Mouse (Mus musculus) kidney, embryonic 15.5 days (tissue): ENCODE measurements around the gene Slc6a19. TPM values are rescaled to one million over a fixed set of nuclear protein-coding genes. Genes with fewer than 3 reads are reported as not detected.
A peak's percentile ranks its signal among the peaks of the same experiment; 100 is the strongest.

ENCODE experiments used
- ATAC-seq: fragments of 200-750 bp; cut with Nextera tagmentation; replicated peaks from 2 replicates; pipeline ENCODE4 v1.8.0; 2017; ENCODE audit warnings: moderate TSS enrichment; ENCODE audit not compliant: low FRiP score
- H3K27ac ChIP-seq: fragments of 300-500 bp; sonication (generic); 2 replicates; pipeline ENCODE4 v1.5.1; 2015; ENCODE audit warnings: mild to moderate bottlenecking, inconsistent platforms
- H3K27me3 ChIP-seq: fragments of 300-500 bp; sonication (generic); 2 replicates; pipeline ENCODE4 v1.6.1; 2015; ENCODE audit warnings: inconsistent platforms
- H3K36me3 ChIP-seq: fragments of 300-500 bp; sonication (generic); 2 replicates; pipeline ENCODE4 v1.6.1; 2015; ENCODE audit warnings: inconsistent platforms
- H3K4me1 ChIP-seq: fragments of 300-500 bp; sonication (generic); 2 replicates; pipeline ENCODE4 v1.6.1; 2015; ENCODE audit warnings: inconsistent platforms
- H3K4me2 ChIP-seq: fragments of 300-500 bp; sonication (generic); 2 replicates; pipeline ENCODE4 v1.6.1; 2015; ENCODE audit warnings: moderate library complexity, mild to moderate bottlenecking, inconsistent platforms
- H3K4me3 ChIP-seq: fragments of 300-500 bp; sonication (generic); replicated peaks from 2 replicates; pipeline ENCODE4 v1.5.1; 2015; ENCODE audit warnings: mild to moderate bottlenecking, inconsistent platforms
- H3K9ac ChIP-seq: fragments of 300-500 bp; sonication (generic); 2 replicates; pipeline ENCODE4 v1.6.1; 2015; ENCODE audit warnings: mild to moderate bottlenecking, inconsistent platforms
- H3K9me3 ChIP-seq: fragments of 300-500 bp; sonication (generic); replicated peaks from 2 replicates; pipeline ENCODE4 v1.6.1; 2016; ENCODE audit warnings: inconsistent platforms
- WGBS: fragments of 180-500 bp; shearing (Covaris S2); methylation state at CpG from one replicate; pipeline ENCODE4 v1.1.7; 2015; ENCODE audit warnings: mixed read lengths; 5-methylcytosine and 5-hydroxymethylcytosine counted together
- polyA plus RNA-seq: library from polyadenylated mRNA; unstranded; fragments of >200 nt; fragmentation: Nextera tagmentation; extraction: Ambion mirVana; gene quantifications from 2 replicates; pipeline ENCODE4 v1.2.1, GENCODE M21; 2015

Gene Slc6a19
- polyA plus RNA-seq, 1 experiment from 2014 or later = 0.78 TPM

- H3K4me3 ChIP-seq = peak within 1 kb of the TSS; percentile 40
- H3K27ac ChIP-seq = no peak within 1 kb of the TSS
- WGBS = 5% methylated on average over 47 of the region's 48 CpGs
- no peaks in the 10 kb centered on the region for H3K36me3 ChIP-seq
- peak; percentile 66 for ATAC-seq
- H3K9ac ChIP-seq = peak within 1 kb of the TSS; percentile 25; the same call in 1 of the 2 replicates
- peaks cover 12% of the 10 kb centered on the region for H3K4me1 ChIP-seq
- H3K27me3 ChIP-seq = peaks cover 17% of the 10 kb centered on the region
- H3K4me2 ChIP-seq = peak within 1 kb of the TSS; percentile 74
- no peaks in the 10 kb centered on the region for H3K9me3 ChIP-seq
Observed at GRCm38 (mm10) chr13:73732742-73733700, 28.4 kb upstream of the Slc6a19 start, which contains the start of gene Slc12a7. Slc12a7 (plus strand) TSS chr13:73733094.

- peak overlapping the region; percentile 40 for H3K4me3 ChIP-seq
- no peak overlapping the region for H3K27ac ChIP-seq
- WGBS = 69% methylated on average over 7 of the region's 7 CpGs
- H3K9ac ChIP-seq = no peak overlapping the region
- H3K4me1 ChIP-seq = peaks cover 12% of the 10 kb centered on the region
- peak overlapping the region; percentile 74 for H3K4me2 ChIP-seq
- no peaks in the 10 kb centered on the region for H3K9me3 ChIP-seq
- H3K27me3 ChIP-seq = peaks cover 17% of the 10 kb centered on the region
- ATAC-seq = 0 out of 2 replicates have a peak, but pooled peaks have one; percentile 11
- no peaks in the 10 kb centered on the region for H3K36me3 ChIP-seq
Observed at GRCm38 (mm10) chr13:73732235-73732634, 27.6 kb upstream of the Slc6a19 start.

DNA sequence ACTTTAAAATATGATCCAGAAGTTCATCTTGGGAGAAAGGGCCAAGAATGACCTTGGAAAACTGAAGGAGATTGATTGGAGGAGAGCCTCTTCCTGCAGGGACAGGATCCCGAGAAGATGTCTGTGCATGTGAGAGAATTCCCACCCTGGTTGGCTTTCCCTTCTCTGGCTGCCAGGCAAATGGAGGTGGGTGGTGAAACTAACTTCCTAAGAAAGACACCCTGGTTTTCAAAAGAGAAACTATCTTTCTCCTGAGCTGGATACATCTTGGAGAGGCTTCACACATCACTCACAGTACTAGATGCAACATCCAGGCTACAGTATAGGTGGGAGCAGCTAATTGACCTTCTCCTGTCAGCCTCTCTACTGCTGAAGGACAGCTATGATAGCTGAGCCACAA is 26.2 kb upstream of the Slc6a19 start:
- Histone ChIP-seq H3K36me3 (no peaks in the 10 kb centered on the region), H3K4me1 (peaks cover 12% of the 10 kb centered on the region), H3K9me3 (no peaks in the 10 kb centered on the region), H3K9ac (no peak overlapping the region), H3K27me3 (peaks cover 17% of the 10 kb centered on the region), H3K27ac (no peak overlapping the region), H3K4me3 (no peak overlapping the region), H3K4me2 (no peak overlapping the region)
- WGBS = 56% methylated on average over 1 of the region's 1 CpGs
- no peak for ATAC-seq

GRCm38 (mm10) chr13:73728633-73729032 is 24.0 kb upstream of the Slc6a19 start:
- H3K4me3 ChIP-seq = no peak overlapping the region
- H3K27me3 ChIP-seq = peaks cover 12% of the 10 kb centered on the region
- H3K4me2 ChIP-seq = no peak overlapping the region
- H3K27ac ChIP-seq = no peak overlapping the region
- no peak for ATAC-seq
- H3K9me3 ChIP-seq = no peaks in the 10 kb centered on the region
- H3K36me3 ChIP-seq = no peaks in the 10 kb centered on the region
- no peak overlapping the region for H3K9ac ChIP-seq
- peaks cover 12% of the 10 kb centered on the region for H3K4me1 ChIP-seq

DNA sequence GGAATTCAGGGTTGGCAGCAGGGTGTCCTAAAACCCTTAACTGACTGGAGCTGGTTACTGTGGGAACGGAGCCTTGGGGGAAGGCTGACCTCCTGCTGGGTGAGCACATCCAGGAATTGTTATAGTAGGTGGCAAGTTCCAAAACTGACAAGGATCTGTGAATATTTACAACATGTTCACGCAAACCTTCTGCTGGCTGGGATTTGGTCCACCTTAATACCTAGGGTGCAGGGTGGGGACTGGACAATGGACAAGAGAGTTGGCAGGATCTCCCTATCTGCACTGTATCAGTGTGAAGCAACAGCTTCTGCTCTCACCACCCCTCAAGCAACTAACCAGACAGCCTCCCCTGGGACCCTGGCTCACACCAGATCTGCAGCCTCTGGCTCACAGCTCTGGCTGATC is 23.0 kb upstream of the Slc6a19 start:
- Histone ChIP-seq H3K4me2 (no peak overlapping the region), H3K9ac (no peak overlapping the region), H3K9me3 (no peaks in the 10 kb centered on the region), H3K36me3 (no peaks in the 10 kb centered on the region), H3K27ac (peak overlapping the region; percentile 28; the same call in 1 of the 2 replicates), H3K27me3 (peaks cover 8% of the 10 kb centered on the region; the same call in 1 of the 2 replicates), H3K4me3 (no peak overlapping the region), H3K4me1 (peaks cover 8% of the 10 kb centered on the region)
- 28% methylated on average over 2 of the region's 2 CpGs for WGBS
- ATAC-seq = no peak

DNA sequence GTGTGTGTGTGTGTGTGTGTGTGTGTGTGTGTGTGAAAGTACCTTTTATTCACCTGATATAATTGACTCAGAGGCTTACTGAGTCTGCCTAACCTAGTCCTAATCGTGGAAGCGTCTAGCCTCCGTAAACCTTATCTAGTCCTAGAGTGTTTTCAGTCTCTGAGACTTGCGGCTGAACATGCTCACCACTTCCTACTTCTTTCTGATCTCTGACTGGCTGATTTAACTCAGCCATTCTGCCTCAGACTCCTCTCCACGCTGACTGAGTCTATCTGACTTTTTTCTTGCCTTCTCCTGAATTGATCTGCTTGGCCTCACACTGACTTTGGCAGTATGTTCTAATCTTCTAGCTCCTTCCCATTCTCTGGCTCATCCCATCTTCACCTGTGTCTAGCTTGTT is 20.6 kb upstream of the Slc6a19 start:
- 89% methylated on average over 5 of the region's 5 CpGs for WGBS
- no peak for ATAC-seq
- H3K4me1 ChIP-seq = 0 out of 2 replicates have a peak, but pooled peaks cover 2% of the 10 kb centered on the region

GRCm38 (mm10) chr13:73723081-73723668 is 18.5 kb upstream of the Slc6a19 start:
- 0 out of 2 replicates have a peak, but pooled peaks cover 2% of the 10 kb centered on the region for H3K4me1 ChIP-seq
- H3K27me3 ChIP-seq = peaks cover 7% of the 10 kb centered on the region; the same call in 1 of the 2 replicates
- no peak overlapping the region for H3K27ac ChIP-seq
- H3K9ac ChIP-seq = no peak overlapping the region
- H3K36me3 ChIP-seq = no peaks in the 10 kb centered on the region
- no peak overlapping the region for H3K4me3 ChIP-seq
- no peak overlapping the region for H3K4me2 ChIP-seq
- 25% methylated on average over 8 of the region's 8 CpGs for WGBS
- ATAC-seq = peak; percentile 69; the same call in 1 of the 2 replicates
- no peaks in the 10 kb centered on the region for H3K9me3 ChIP-seq

More for the DNA sequence above, 20.6 kb upstream of the Slc6a19 start:
- peaks cover 7% of the 10 kb centered on the region; the same call in 1 of the 2 replicates for H3K27me3 ChIP-seq
- no peak overlapping the region for H3K27ac ChIP-seq
- no peak overlapping the region for H3K9ac ChIP-seq
- H3K36me3 ChIP-seq = no peaks in the 10 kb centered on the region
- H3K4me2 ChIP-seq = no peak overlapping the region
- H3K4me3 ChIP-seq = no peak overlapping the region
- no peaks in the 10 kb centered on the region for H3K9me3 ChIP-seq

DNA sequence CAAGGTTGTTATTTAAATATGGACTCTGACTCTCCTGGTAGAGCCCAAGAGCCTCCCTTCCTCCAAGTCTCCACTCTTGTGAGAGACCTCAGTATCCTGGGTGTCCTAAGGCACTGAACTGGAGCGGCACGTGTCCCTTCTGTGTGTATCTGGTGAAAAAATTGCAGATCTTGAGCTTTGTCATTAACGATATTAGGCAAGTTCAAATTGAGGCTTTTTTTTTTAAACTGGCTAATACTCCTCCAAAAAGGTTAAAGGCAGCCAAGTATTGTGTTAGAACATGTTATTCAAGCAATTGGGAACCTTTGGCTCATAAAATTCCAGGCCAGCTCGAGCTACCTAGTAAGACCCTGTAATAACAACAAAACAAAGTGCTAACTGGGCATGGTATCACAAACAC is 15.6 kb upstream of the Slc6a19 start:
- no peak overlapping the region for H3K9ac ChIP-seq
- H3K4me3 ChIP-seq = no peak overlapping the region
- 80% methylated on average over 4 of the region's 4 CpGs for WGBS
- no peak for ATAC-seq
- H3K27ac ChIP-seq = no peak overlapping the region
- H3K27me3 ChIP-seq = peaks cover 7% of the 10 kb centered on the region; the same call in 1 of the 2 replicates
- H3K4me2 ChIP-seq = no peak overlapping the region
- no peaks in the 10 kb centered on the region for H3K9me3 ChIP-seq
- H3K36me3 ChIP-seq = no peaks in the 10 kb centered on the region
- 0 out of 2 replicates have a peak, but pooled peaks cover 2% of the 10 kb centered on the region for H3K4me1 ChIP-seq

DNA sequence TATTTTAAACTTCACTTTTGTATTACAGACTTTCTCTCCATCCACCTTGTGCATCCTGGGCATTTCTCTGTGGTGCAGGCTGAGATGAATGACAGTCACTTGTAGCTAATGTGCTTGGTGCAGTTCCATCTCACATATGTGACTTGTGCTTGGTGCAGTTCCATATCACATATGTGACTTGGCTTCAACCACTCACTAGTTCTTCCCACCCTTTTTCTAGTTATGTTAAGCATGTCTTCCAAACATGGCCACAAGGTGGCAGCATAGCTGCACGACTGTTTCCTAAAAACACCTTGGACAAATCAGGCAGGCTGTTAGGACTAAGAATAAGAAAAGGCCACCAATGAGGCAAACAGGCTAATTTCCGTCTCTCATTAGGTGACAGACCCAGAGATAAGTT is 13.6 kb upstream of the Slc6a19 start:
- 0 out of 2 replicates have a peak, but pooled peaks have one; percentile 25 for ATAC-seq
- peaks cover 7% of the 10 kb centered on the region; the same call in 1 of the 2 replicates for H3K27me3 ChIP-seq
- no peaks in the 10 kb centered on the region for H3K9me3 ChIP-seq
- H3K4me2 ChIP-seq = no peak overlapping the region
- no peak overlapping the region for H3K9ac ChIP-seq
- H3K4me3 ChIP-seq = no peak overlapping the region
- H3K36me3 ChIP-seq = no peaks in the 10 kb centered on the region
- 0 out of 2 replicates have a peak, but pooled peaks cover 2% of the 10 kb centered on the region for H3K4me1 ChIP-seq
- H3K27ac ChIP-seq = no peak overlapping the region
- 4% methylated on average over 2 of the region's 2 CpGs for WGBS

DNA sequence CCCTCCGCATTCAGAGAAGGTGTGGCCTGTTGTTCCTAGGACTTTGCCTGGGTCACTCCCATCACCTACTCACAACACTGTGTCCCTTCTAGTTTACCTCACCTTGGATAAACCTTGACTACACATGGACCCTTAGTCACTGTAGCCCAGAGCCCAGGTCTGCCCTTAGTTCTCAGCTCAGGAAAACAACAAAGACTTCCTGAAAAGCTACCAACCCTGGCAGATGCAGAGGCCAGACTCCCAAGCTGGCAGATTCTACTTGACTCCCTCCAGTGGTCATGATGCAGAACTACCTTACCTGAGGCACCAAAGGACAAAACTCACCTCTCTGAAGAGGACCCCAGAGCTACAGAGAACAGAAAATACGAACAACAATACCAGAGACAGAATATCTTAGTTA is 9.4 kb upstream of the Slc6a19 start:
- peaks cover 11% of the 10 kb centered on the region; the same call in 1 of the 2 replicates for H3K4me1 ChIP-seq
- H3K9me3 ChIP-seq = no peaks in the 10 kb centered on the region
- no peak overlapping the region for H3K4me3 ChIP-seq
- no peak for ATAC-seq
- WGBS = 68% methylated on average over 2 of the region's 2 CpGs
- H3K27ac ChIP-seq = no peak overlapping the region
- H3K36me3 ChIP-seq = no peaks in the 10 kb centered on the region
- no peaks in the 10 kb centered on the region for H3K27me3 ChIP-seq
- H3K9ac ChIP-seq = no peak overlapping the region
- H3K4me2 ChIP-seq = no peak overlapping the region

GRCm38 (mm10) chr13:73713204-73713603 is 8.5 kb upstream of the Slc6a19 start:
- Histone ChIP-seq H3K4me1 (peaks cover 11% of the 10 kb centered on the region; the same call in 1 of the 2 replicates), H3K27me3 (no peaks in the 10 kb centered on the region), H3K9ac (no peak overlapping the region), H3K9me3 (no peaks in the 10 kb centered on the region), H3K36me3 (no peaks in the 10 kb centered on the region), H3K27ac (no peak overlapping the region), H3K4me2 (no peak overlapping the region), H3K4me3 (no peak overlapping the region)
- 85% methylated on average over 4 of the region's 4 CpGs for WGBS
- no peak for ATAC-seq

GRCm38 (mm10) chr13:73712228-73712627 is 7.6 kb upstream of the Slc6a19 start:
- ATAC-seq = no peak
- H3K27me3 ChIP-seq = no peaks in the 10 kb centered on the region

More at GRCm38 (mm10) chr13:73712228-73712627, 7.6 kb upstream of the Slc6a19 start:
- Histone ChIP-seq H3K4me2 (no peak overlapping the region), H3K9me3 (no peaks in the 10 kb centered on the region), H3K4me3 (no peak overlapping the region), H3K9ac (no peak overlapping the region), H3K4me1 (peaks cover 11% of the 10 kb centered on the region; the same call in 1 of the 2 replicates), H3K36me3 (no peaks in the 10 kb centered on the region), H3K27ac (no peak overlapping the region)
- 81% methylated on average over 3 of the region's 3 CpGs for WGBS
